Mouse (Mus musculus) testis, postnatal 10 days (tissue): ENCODE data around the gene Ran.
A peak's percentile ranks its signal among the peaks of the same experiment; 100 is the strongest.
"Not testable (repeated sequence)": the region's sequence is repeated elsewhere in the genome, so short reads cannot be mapped to it uniquely, and the experiment has no call there.

Source experiments
- DNase-seq: peaks from one replicate; pipeline ENCODE4 v3.0.0; 2021; ENCODE audit warnings: low spot score

Gene Ran

DNA sequence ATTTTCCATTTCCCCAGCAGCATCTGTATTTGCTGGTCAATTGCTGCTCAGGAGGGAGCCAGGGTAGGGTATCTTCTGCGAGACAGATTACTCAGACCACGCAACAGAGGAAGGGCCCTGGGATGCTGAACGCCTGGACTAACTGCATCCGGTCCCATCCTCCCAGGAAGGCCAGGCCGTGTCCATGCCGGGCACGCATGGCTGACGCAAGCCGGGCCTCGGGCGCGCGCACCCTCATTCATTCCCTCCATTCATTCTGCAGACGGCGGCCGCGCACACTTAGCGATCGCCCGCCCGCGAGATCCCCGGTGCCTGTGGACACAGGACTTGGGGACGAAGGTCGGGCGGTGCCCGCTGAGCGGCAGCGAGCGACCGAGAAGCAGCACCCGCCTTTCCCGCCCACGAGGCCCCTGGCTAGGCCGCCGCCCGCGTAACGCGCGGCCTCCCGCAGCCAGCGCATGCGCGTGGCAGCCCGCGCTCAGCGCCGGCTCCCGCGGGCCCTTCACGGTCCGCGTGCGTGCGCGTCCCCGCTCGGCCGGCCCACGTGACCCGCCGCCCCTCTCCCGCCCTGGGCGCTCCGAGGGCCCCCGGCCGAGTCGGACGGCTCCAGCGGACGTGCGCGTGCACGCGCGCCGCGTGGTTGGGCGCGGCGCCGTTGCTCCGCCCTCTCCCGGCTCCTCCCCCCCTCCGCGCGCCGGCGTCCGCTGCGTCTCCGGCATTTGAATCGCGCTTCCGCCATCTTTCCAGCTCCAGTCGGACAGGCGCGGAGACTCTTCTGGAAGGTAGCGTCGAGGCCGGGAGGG is at the start of gene Ran:
Gene Ran, plus strand, starts transcription at position 573 of the 803 bp plus-strand sequence.
- DNase-seq: peak; percentile 97

DNA sequence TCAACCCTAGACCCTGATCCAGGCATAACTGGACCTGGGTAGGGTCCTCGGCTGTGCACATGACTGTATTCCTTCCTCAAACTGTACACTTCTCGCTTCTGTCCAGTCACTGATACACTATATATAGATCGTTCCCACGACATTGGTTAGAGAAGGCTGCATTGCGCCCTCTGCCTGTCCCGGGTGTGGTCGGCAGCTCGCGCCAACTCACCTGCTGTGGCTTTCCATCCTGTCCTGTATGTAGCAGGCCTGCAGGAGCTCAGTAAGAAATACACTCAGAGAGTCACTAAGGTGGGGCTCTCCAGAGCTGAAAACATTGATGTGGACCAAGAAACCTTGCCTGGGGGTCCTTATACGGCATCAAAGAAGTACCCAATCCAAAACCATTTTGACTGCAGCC is 49.0 kb upstream of the Ran start:
- DNase-seq: no peak

DNA sequence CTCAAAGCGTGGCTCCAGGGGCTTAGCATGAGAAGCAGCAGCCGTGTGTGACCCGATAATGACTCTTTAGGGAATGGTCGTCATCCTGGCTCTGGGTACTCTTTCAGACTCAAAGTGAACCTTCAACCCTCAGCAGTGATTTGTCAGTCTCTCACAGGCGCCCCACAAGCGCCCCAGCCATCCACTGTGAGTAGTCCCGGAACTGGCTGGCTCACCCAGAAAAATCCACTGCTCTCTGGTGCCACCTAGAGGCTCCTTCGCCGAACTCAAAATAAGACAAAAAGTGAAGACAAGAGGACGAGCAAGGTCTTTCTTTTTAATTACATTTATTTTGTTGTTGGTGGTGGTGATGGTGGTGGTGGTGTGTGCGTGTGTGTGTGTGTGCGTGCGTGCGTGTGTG is 48.6 kb upstream of the Ran start:
- DNase-seq: peak; percentile 83

DNA sequence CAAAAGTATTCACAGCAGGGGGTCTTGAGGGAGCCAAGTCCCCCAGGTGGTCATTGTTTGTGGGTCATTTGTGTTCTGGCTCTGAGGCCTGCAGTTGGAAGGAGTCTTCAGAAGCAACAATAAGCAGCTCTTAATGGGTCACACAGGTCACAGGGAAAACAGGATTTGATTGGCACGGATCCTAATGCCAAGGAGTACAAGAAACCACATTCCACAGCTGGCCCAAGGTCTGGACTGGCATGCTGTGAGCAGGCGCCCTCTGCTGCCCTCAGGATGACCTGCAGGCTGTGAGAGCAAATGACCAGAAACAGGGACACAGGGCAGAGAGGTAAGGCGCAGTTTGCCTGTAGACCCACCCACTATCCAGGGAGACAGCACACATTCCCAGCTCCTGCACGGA is 43.6 kb upstream of the Ran start:
- DNase-seq: peak; percentile 65

DNA sequence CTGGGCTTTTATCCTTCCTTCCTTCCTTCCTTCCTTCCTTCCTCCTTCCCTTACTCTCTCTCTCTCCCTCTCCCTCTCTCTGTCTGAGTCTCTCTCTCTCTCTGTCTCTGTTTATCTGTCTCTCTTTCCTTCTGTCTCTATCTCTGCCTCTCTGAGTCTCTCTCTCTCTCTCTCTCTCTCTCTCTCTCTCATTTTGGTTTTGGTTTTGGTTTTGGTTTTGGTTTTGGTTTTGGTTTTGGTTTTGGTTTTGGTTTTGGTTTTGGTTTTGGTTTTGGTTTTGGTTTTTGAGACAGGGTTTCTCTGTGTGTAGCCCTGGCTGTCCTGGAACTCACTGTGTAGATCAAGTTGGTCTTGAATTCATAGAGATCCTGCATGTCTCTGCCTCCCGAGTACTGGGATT is 42.4 kb upstream of the Ran start:
- not testable (repeated sequence) for DNase-seq

DNA sequence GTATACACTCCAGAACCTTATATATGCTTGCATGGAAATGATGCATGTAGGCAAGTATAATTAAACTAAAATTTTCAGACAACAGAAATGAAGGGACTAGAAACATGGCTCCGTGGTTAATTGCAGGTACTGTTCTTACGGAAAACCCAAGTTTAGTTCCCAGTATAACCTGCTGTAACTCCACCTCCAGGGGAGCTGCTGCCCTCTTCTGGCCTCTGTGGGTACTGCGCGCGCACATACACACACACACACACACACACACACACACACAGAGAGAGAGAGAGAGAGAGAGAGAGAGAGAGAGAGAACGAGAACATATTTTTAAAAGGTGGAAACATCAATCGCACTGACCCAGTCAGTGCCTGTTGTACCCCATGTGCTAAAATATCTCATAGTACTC is 40.9 kb upstream of the Ran start:
- no peak for DNase-seq

DNA sequence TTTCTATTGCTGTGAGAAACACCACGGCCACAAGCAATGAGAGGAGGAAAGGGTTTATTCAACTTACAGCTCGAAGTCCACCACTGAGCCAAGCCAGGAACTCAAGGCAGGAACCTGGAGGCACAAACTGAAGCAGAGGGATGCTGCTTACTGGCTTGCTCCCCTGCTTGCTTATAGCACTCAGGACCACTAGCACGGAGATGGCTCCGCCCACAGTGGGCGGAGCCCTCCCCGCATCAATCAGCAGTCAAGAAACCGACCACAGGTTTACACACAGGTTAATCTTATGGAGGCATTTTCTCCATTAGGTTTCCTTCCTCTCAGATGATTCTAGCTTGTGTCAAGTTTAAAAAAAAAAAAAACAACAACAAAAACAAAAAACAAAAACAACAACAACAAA is 39.0 kb upstream of the Ran start:
- no peak for DNase-seq

DNA sequence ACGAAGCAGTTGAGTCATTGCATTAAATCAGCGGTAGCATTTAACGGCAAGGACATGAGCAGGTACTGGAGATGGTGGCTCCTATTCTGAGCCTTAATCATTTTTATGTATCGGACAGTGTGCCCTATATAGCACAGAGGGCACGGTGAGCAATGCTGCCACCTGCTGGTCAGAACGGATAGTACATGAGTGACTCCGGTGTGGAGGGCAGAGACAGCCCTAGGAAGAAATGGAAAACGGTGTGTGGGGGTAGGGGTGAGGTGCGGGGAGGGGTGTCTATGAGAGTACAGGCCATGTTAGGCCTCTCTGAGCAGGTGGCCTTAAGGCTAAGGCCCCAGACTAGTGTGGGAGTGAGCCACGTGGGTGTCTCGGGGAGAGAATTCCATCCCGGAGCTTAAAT is 38.3 kb upstream of the Ran start:
- DNase-seq: peak; percentile 84

DNA sequence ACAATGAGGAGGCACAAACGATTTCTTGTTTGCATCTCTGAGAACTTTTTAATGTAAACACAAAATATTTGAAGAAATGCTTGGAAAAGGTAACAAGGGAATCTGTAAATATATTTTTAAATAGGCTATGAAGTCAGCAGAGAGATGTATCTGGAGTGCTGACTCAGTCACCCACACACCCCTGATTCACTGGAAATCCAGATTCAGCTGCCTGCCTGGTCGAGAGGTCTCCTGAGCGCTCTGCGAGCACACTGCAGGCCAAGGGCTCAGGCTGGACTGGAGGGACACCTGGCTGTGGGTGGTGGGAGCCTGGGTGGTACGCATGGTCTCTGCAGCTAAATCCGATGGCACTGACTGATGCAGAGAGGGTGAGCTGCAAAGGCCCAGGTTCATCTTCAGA is 35.3 kb upstream of the Ran start:
- no peak for DNase-seq

DNA sequence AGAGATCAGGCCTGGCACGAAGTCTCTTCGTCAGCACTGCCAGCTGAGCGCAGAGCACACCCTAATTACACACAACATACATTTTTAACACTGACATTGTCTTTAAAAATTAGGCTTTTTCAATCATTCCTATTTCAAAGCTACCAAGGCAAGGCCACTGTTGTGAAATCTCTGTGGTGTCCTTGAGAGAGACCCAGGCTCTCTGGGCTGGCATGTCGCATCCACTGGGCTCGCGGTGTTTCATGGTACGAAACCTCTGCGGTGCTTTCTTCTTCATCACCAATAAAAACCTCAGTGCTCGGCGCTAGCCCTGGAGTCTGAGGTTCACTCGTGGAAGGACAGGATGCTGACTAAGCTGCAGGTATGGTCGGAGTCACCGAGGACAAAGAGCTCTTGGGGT is 33.9 kb upstream of the Ran start:
- DNase-seq: no peak

DNA sequence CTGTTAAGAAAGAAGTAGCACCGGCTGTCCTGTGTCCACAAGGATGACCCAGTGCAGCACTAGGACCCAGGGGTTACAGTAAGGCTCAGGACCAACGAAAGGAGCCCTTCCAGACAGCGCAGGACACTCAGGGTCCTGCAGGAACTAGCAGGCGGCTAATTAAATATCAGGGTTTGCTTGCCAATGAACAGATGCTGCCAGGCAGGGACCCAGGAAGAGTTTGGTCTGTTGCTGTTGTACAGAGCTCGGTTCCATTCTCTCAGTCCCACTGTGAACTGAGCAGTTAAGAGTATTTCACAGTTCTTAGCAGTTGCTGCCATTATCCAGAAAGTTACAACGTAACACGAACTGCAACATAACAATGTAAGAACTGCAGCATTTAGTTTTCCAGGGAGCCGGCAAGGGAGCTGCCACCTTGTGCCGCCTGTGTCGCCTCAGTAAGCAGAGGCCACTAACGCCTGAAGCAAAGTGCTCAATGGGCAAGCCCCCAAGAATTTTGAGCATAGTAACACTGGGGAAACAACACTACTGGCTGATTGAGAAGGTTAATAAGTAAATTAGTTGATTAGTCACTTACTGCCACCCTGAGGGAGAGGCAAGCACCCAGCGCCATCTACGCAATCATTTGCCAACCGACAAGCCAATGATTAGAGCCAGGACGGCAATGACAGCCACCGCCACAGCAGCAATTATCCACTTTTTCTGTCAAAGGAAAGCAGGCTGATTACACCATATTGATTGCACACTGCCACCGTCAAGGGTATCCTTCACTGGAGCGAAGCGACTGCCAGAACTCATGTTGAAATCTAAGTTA is 32.5 kb upstream of the Ran start:
- DNase-seq: no peak

DNA sequence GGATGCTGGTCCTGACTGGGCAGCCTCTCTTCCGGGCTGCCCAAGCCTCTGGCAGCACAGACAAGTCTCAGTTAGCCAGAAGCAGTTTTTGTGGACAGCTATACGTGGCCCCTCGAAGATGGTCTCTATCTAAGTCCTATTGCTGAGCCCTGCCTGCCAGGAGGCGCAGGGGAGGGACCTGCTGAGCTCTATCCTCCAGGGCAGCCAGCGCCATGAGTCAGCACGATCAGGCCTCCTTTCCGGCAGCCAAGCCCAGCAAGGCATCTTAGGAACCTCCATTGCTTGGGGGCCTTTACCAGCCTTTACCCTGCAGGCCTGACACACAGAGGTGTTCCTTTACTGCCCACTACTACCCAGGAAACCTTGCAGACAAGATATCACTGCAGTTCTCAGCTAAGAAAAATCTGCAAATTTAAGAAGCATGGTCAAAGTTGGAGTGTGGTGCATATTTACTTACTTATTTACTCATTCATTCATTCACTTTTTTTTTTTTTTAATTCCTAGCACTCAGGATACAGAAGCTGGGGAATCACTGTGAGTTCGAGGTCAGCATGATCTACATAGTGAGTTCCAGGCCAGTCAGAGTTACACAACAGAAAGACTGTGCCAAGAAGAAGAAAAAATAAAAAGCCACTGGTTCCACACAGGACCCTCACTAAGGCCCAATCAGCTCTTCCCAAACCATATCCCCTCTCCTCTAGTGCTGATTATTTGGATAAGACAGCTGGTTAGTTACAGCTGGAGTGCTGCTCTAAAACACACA is 19.0 kb upstream of the Ran start:
- DNase-seq: no peak

DNA sequence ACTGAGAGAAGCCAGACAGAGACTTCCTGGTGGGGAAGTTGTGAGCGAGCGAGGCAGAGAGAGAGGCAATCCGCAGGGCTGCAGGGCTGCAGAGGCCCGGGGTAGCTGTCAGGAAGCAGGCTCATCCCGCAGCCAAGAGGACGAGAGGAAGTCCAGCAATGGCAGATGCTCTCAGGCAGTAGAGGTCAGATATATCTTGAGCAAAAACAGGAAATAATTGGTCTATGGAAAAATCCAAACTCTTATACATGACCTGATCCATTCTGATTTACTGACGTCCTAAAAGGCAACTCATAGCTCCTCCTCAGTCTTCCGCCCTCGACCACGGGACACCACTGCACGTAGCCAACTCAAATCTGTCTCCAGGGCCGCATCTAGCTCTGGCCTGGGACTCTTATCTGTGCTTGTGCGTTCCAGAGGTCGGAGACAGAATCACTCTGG is 17.3 kb upstream of the Ran start:
- no peak for DNase-seq

DNA sequence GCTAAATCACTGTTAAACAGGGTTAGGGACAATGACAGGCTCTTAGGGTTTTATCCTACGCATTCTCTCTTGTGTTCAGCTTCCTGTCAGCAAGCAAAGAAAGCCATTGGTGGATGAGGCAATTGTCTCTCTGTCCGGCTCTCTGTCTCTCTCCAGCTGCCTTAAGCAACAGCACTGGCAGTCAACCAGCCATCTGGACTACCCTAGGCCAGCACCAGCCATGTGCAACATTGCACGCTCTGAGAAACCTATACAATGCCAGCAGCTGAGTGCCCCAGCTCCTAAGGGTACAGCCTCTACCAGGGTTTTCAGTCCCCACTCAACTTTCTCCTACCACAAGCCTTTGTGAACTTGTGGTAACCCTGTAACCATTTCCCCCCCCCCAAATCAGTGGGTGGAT is 14.5 kb upstream of the Ran start:
- no peak for DNase-seq

DNA sequence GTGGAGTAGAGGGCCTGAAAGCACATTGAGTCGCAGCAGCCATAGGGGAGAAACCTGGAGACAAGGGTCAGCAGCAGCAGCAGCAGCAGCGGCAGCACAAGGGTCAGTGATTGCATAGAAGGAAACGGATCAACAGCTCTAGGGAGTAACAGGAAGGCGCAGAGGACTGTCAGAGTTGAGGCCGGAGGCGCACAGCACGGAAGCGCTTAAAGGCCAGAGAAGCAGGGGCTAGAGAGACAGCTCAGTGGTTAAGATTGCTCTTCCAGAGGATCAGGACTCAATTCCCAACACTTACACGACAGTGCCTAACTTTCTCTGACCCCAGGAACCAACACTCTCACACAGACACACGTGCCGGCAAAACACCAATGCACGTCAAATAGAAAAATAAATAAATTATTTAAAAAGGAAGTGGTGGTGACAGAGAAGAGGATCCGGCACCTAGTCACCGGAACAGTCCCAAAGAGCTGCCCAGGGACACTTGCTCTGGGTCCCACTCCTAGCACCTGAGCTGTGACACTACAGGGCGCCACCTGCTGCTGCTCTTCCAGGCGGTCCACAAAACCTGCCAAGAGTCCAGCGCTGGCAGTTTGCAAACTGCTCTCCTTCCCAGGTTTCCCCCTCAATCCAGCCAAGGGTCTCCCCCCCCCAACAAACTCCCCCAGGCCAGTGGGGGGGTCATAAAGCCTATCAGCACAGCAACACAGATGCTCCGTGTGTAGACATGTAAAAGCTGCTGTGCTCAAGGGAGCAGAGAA is 13.7 kb upstream of the Ran start:
- DNase-seq: no peak

DNA sequence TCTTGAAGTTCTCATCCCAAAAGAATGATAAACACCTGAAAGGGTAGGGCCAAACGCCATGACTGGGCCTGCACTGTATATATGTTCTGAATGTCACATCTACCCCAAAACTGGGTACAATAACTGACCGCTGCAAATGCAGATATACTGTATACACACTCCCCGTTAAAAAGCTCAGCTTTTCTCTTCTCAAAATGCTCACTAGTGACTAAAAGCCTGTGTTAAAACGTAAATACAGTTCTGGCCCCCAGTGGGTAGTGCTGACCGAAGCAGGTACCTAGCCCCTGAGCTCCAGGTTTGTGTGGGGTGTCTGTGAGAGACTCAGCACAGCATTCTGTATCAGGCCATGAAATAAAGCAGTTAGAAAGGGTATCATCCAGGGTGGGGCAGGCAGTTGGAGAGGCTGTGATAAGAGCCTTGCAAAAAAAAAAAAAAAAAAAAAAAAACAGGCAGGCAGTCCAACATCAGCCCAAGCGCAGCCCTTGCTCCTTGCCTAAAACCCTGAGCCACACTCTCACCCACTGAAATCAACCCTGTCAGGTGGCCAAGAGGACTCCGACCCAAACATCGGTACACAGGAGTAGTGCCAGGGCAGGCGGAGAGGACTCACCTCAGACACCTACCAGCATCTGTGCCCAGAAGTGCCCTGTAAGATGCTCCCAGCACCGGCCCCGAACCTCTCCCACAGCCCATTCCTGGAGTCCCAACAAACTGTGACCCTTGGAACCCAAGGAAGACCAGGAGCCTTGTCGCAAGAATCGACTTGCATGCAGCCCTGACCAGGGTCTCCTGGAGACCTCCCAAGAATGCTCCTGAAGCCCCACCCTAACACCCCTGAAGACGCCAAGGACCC is 12.5 kb upstream of the Ran start:
- DNase-seq: no peak

DNA sequence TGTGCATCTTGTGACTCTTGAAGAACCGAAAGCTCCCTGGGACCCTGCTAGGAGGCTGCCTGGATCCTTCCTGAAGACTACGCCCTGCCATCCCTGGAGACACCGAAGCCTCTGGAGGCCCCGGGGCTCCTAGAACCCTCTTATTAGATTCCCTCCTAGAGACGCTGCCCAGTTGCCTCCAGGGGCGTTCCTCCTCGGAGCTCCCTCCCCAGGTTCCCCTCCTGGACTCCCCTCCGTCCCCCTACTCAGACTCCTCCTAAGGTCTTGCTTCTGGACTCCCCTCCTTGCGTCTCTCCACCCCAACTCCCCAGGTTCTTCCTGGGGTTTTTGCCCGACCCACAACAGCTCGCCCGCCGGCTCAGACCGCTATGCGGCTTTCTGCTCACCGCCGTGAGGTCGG is 11.9 kb upstream of the Ran start:
- DNase-seq: peak; percentile 53

DNA sequence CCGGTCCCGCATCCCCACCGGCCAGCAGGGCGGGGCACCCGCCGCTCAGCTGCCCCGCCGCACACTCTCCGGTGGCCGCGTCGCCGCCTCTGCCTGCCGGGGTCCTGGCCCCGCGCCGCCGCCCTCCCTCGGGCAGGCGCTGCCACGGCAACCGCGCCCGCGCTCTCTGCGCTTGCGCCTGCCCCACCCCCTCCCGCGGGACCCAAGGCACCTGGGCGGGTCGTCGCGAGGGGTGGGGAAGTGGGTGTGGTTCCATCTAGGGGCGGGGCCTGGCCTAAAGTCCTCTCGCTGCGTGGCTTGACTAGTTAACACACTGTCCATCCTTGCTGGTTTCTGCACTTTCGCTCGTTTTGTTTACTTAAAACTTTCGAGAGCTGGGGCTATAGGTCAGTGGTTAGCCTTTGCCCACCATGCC is 11.4 kb upstream of the Ran start, which contains the start of gene Stx2:
Gene Stx2, minus strand, starts transcription at position 163 of the 415 bp plus-strand sequence.
- DNase-seq: peak; percentile 97

DNA sequence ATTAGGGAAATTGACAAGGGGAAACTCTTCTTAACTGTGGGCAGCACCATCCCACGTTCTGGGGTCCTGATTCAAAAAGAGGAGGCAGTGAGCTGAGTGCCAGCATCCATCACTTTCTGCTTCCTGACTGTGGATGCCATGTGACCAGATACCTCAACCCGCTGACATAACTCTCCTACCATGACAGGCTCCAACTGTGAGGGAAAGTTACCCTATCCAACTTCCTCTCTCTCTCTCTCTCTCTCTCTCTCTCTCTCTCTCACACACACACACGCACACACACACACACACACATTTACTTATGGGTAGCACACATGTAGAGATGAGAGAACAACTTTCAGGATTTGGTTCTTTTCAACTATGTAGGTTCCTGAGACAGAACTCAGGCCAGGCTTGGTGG is 10.3 kb upstream of the Ran start:
- no peak for DNase-seq

DNA sequence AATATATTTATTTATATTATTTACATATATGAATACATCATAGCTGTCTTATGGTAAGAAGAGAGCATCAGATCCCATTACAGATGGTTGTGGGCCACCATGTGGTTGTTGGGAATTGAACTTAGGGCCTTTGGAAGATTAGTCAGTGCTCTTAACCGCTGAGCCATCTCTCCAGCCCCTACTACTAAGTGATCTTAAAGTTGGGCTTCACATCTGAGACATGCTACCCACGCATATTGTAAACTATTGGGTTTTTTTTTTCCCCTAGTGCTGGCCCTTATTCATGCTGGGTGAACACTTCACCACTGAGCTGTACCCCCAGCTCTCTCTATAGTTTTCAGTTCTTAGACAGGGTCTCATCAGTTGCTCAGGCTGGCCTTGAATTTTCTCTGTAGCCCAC is 8.9 kb upstream of the Ran start:
- no peak for DNase-seq

DNA sequence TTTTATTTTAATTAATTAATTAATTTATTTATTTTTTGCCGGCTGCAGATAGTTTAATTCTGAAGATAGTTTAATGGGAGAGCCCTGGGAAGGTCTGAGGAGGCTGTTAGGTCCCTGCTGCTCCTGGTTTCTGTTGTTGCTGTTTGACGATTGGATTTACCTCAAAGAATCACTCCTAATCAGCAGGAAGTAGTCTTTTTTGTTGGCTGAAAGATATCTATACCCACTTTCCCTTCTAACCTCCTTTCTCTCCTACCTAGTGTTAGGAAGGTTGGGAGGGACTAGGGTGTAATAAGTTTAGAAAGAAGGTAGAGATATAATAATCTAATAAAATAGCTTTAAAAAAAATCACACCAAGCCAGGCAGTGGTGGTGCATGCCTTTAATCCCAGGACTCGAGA is 4.8 kb upstream of the Ran start:
- no peak for DNase-seq
